Mouse (Mus musculus): ENCODE results near the gene Ssc4d. TPM values are rescaled to one million over a fixed set of nuclear protein-coding genes. Genes with fewer than 3 reads are reported as not detected.

Ssc4d gene
- total RNA-seq, 2 experiments from 2014 or later: 0.58 to 0.68 TPM

DNA sequence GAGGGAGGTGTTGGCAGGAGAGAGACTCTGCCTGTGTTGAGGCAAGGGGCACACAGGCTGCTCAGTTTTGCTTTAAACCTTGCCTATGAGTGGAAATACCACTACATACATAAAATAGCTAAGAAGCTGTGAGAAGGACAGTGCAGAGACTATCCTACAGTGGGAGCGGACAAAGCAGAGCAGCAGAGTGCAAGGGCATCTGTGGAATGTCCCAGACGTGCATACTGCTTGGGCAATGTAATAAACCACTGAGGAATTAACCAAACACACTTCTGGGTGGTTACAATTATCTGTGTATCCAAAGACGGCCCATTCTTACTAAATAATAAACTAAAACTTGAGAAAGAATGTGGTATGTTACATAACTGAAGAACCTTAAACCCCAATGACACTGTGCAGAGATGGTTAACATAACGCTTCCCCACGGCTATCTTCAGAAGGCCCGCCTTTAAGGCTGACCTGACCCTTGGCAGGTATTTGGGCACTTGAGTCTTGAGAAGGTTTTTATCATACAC, 58.2 kb downstream of the Ssc4d start:
- intact Hi-C loops (cut with DNase I): no loop called here
- DNase-seq: no peak

DNA sequence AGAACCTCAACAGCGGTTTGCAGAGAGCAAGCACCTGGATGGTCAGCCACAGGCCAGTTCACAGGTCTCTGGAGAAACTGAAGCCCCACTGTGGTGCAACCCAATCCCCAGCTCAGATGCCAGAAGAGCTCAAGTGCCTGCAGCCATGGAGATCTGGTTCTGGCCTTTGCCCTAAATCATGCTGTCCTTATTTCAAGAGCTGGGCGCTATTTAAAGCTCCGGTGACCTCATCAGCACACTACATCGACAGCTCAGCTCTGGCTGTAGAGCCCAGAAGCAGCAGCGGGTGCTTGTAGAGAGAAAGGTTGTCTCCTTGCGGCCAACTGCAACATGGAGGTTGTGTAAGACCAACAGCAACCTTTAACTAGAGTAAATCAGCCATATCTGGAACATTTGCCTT, 60.2 kb downstream of the Ssc4d start:
- intact Hi-C loops (cut with DNase I): no loop called here

GRCm38 (mm10) chr5:135913201-135913600, 61.1 kb downstream of the Ssc4d start:
- intact Hi-C loops (cut with DNase I): no loop called here
- no peak for DNase-seq

More for the DNA sequence above, 60.2 kb downstream of the Ssc4d start:
- peak; percentile 49 to 60 for DNase-seq

DNA sequence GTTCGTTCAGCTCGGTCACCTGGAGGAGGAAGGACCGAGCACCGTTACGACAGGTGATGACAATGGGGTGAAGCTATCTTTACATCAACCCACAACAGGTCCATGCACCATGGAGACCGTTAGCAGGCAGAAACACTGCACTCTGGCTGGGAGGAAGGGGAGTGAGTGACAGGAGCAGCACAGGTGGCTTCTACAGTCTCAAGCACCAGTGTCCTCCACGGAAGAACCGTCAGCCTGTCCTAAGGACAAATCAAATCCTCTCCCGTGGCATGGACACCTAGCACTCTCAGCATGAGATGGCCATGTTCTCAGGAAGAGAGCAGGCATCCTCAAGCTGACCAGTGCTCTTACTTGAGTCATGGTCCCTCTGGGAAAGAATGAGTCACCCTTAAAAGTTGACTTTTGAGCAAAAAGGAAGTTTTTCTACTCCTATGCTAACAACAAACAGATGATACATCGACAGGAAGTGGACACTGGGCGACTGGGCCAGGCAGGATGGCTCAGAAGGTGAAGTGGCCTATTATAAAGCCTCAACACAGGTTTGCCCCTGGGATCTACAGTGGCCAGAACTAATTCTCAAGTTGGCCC, 62.6 kb downstream of the Ssc4d start:
- intact Hi-C loops (cut with DNase I): no loop called here
- DNase-seq: no peak

DNA sequence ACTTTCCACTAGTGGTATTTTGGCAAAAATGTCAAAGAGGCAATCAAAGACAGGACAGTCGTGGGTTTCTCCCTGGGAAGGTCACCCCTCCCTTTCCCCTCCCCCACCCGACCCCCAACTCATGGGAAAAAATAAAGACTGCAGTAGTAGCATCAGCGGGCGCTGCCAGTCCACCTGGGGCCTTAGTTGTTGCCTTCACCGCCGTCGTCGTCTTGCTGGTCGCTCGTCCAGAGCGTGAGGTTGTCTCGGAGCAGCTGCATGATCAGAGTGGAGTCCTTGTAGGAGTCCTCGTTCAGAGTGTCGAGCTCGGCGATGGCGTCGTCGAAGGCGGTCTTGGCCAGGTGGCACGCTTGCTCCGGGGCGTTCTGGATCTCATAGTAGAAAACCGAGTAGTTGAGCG, 63.5 kb downstream of the Ssc4d start:
- DNase-seq: no peak

More for the DNA sequence above, 63.5 kb downstream of the Ssc4d start:
- intact Hi-C loops (cut with DNase I): no loop called here

Other genes starting within 250 kb of the Ssc4d start
- gene Tmem120a, start 230.1 kb downstream of the Ssc4d start, total RNA-seq (2021): 10 to 100 TPM; 12.9 to 18.3 TPM
- not detected for gene Styxl1, start 196.1 kb downstream of the Ssc4d start, total RNA-seq (2021)
- 1,000 to 10,000 TPM; 1,890 to 1,983 TPM for gene Mdh2, start 196.1 kb downstream of the Ssc4d start, total RNA-seq (2021)
- not detected for gene Srrm3, start 167.6 kb downstream of the Ssc4d start, total RNA-seq (2021)
- 100 to 1,000 TPM; 406 to 459 TPM for gene Hspb1, start 86.6 kb downstream of the Ssc4d start, total RNA-seq (2021)
- 100 to 1,000 TPM; 279 to 282 TPM for gene Ywhag, start 39.9 kb downstream of the Ssc4d start, total RNA-seq (2021)
- gene Zp3, start 5.6 kb upstream of the Ssc4d start, total RNA-seq (2021): not detected
- 1 to 10 TPM; 7.2 to 7.9 TPM for gene Dtx2, start 20.3 kb upstream of the Ssc4d start, total RNA-seq (2021)
- gene Upk3b, start 64.0 kb upstream of the Ssc4d start, total RNA-seq (2021): 10 to 100 TPM; 17.9 to 28.6 TPM
- not detected for gene Upk3bl, start 80.0 kb upstream of the Ssc4d start, total RNA-seq (2021)
- gene Rasa4, start 109.4 kb upstream of the Ssc4d start, total RNA-seq (2021): 1 to 10 TPM; 6.4 to 9.2 TPM
- 10 to 100 TPM; 74.0 to 76.8 TPM for gene Polr2j, start 142.1 kb upstream of the Ssc4d start, total RNA-seq (2021)
- 1 to 10 TPM; 5.7 to 6.6 TPM for gene Lrwd1, start 161.5 kb upstream of the Ssc4d start, total RNA-seq (2021)
- 1 to 10 TPM; 4.4 to 4.7 TPM for gene Alkbh4, start 161.6 kb upstream of the Ssc4d start, total RNA-seq (2021)
- gene Orai2, start 196.2 kb upstream of the Ssc4d start, total RNA-seq (2021): 1 to 10 TPM; 1.2 to 1.3 TPM
- gene Prkrip1, start 224.4 kb upstream of the Ssc4d start, total RNA-seq (2021): 10 to 100 TPM; 15.2 to 20.5 TPM